Mouse (Mus musculus) bone marrow, adult 2 months (tissue): ENCODE measurements around the gene Prdm9.

Experiments used
- CTCF ChIP-seq: fragments of 200-500 bp; IDR thresholded peaks from 2 replicates; pipeline ENCODE4 v1.5.1; 2011; ENCODE audit warnings: low read length, control low read depth; ENCODE audit not compliant: control insufficient read depth, insufficient read depth
- POLR2A ChIP-seq: fragments of 200-500 bp; IDR thresholded peaks from 2 replicates; pipeline ENCODE4 v1.6.1; 2011; ENCODE audit warnings: low read depth, mild to moderate bottlenecking, control low read depth, low read length, borderline replicate concordance; ENCODE audit not compliant: control insufficient read depth

DNA sequence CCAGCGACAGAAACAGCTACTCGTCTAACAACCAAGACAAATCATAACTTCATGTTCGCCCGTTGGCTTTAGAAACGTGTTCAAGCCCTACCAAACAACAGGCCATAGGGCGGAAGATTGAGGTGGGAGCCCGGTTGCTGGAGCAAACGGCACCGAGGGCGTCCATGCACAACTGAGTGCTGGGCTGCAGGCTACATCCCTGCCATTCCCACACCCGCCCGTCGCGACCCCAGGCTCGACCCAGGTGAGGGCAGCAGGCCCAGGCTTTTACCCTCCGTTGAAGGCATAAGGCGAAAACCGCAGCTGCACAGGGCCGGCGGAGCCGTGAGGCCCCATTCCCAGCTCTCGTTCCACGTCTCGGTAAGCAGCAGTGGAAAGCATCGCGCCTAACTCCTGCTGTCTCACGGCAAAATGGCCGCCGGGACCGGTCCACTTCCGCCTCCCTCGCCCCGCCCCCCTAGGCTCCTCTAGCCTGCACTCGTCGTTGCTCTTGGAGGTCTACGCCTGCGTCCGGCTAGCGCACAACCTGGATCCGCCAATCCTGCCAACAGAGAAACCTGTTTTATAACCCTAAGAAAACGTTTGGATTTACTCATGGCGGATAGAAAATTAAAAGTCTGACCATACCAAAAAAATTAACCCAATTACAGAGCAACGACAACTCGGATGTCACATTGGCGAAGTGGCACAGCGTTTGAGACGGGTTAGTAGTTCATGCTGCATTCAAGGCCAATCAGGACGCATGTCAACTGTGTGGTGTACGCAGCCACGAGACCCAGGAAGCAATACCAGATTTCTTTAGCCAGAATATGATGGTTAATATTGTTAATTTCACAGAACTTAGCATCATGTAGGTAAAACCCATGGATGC lies 66.0 kb downstream of the Prdm9 start:
- 0 out of 2 replicates have a peak, but pooled peaks have one; percentile 1 for TF ChIP-seq CTCF
- TF ChIP-seq POLR2A: peak; percentile 89
